Mouse (Mus musculus): ENCODE data around the gene Ddx60. TPM values are rescaled to one million over a fixed set of nuclear protein-coding genes. Genes with fewer than 3 reads are reported as not detected.

Ddx60 gene
- total and polyA plus RNA-seq, 2 experiments from 2014 or later, result 0.47 to 0.80 TPM

DNA sequence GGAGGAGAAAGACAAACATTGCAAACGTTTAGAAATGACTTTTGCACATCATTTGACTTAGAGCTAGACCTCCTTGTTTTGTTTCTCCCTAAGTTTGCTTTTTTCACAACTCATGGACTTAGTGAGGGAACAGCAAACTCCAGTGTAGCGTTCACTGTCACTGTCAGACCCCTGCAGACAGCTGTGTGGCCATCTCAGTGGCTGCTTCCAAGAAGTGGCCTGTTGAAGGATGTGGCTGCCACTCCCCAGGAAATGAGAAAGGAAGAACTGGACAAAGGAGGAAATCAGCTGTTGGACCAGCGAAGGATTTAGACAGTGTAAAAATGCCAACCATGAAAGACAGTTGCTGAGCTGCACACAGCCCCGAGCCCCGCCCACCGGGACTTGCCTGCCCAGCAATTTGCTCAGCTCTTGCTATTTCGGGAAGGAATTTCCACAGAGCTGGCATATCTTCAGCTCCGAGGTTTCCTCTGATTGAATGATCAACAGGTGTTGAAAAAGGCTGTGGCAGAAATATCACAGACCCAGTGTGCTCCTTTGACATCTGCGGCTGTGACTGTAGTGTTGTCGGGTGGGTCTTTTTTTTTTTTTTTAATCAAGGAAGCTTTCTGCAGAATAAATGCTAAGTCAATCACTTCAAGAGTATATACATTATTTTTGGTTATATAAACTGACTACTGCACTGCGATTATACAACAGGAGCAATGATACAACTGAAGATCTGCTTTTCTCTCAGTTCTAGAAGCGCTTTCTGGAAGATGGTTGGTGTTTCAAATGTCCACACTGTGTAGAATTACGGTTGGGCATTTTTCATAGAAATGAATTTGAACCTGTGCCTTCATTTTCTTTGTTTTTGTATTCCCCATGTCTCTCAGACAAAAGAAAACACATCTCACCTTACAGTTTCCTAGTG is 19.3 kb upstream of the Ddx60 start:
- Histone ChIP-seq H3K9me3 (ENCODE audit: low read length) (no peaks in the 10 kb centered on the region), H3K36me3 (ENCODE audit: insufficient read depth, low read length) (no peaks in the 10 kb centered on the region), H3K9ac (replicated peaks; ENCODE audit: low read length) (no peak overlapping the region), H3K4me1 (ENCODE audit: insufficient read depth, low read length) (no peaks in the 10 kb centered on the region), H3K27ac (no peak overlapping the region), H3K27me3 (ENCODE audit: insufficient read depth, low read length) (no peaks in the 10 kb centered on the region), H3K4me2 (ENCODE audit: low read depth, low read length) (no peak overlapping the region), H3K4me3 (ENCODE audit: low read length) (no peak overlapping the region)
- DNase-seq (ENCODE audit: low spot score) (no peak), ATAC-seq (no peak)
- WGBS, result 65% methylated on average over 13 of the region's 13 CpGs
- TF ChIP-seq CTCF (IDR thresholded peaks at IDR 0.05; ENCODE audit: low read depth), result no peak

DNA sequence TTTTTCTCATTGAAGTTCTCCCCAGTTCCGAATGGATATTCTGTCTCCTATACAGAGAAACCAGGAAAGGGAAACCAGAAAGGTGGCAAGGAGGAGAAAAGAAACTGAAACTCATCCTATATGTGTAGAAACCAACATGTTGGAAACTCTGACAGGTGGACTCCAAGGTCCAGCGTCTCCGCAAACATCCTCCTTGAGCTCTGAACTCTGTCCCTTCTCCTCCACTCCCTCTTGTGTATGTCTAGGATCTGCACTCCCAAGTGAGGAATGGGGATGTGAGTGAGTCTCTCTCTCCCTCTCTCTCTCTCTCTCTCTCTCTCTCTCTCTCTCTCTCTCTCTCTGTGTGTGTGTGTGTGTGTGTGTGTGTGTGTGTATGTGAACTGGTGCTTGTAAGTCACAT is 18.6 kb upstream of the Ddx60 start:
- H3K36me3 ChIP-seq (ENCODE audit: insufficient read depth, low read length), result no peaks in the 10 kb centered on the region
- no peak for ATAC-seq
- no peak overlapping the region for H3K27ac ChIP-seq
- WGBS, result 88% methylated on average over 3 of the region's 3 CpGs
- H3K4me2 ChIP-seq (ENCODE audit: low read depth, low read length), result no peak overlapping the region
- H3K4me3 ChIP-seq (ENCODE audit: low read length), result no peak overlapping the region
- H3K27me3 ChIP-seq (ENCODE audit: insufficient read depth, low read length), result no peaks in the 10 kb centered on the region
- no peak for DNase-seq (ENCODE audit: low spot score)
- no peak overlapping the region for H3K9ac ChIP-seq (replicated peaks; ENCODE audit: low read length)
- H3K9me3 ChIP-seq (ENCODE audit: low read length), result no peaks in the 10 kb centered on the region
- H3K4me1 ChIP-seq (ENCODE audit: insufficient read depth, low read length), result no peaks in the 10 kb centered on the region
- no peak for TF ChIP-seq CTCF (IDR thresholded peaks at IDR 0.05; ENCODE audit: low read depth)

DNA sequence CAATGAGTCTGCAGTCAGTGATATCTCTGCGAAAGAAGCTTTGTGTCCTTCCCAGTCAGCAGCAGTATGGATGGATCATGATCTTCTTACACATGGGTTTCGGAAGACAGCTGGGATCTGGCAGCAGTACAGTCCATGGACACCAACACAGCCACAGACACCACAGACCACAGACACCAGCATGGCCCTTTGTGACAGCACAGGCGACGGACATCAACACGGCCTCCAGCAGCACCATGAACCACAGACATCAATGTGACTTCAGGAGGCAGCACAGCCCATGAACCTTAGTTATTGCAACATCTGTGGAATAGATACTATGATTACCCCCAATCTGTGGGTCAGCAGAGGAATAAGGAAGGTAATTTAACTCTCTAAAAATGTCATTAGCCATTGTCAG is 15.1 kb upstream of the Ddx60 start:
- H3K27ac ChIP-seq, result no peak overlapping the region
- no peaks in the 10 kb centered on the region for H3K27me3 ChIP-seq (ENCODE audit: insufficient read depth, low read length)
- no peak overlapping the region for H3K4me2 ChIP-seq (ENCODE audit: low read depth, low read length)
- ATAC-seq (no peak), DNase-seq (ENCODE audit: low spot score) (no peak)
- WGBS, result 95% methylated on average over 5 of the region's 5 CpGs
- no peak overlapping the region for H3K9ac ChIP-seq (replicated peaks; ENCODE audit: low read length)
- no peak overlapping the region for H3K4me3 ChIP-seq (ENCODE audit: low read length)
- H3K9me3 ChIP-seq (ENCODE audit: low read length), result no peaks in the 10 kb centered on the region
- TF ChIP-seq CTCF (IDR thresholded peaks at IDR 0.05; ENCODE audit: low read depth), result no peak
- H3K36me3 ChIP-seq (ENCODE audit: insufficient read depth, low read length), result no peaks in the 10 kb centered on the region
- H3K4me1 ChIP-seq (ENCODE audit: insufficient read depth, low read length), result no peaks in the 10 kb centered on the region

DNA sequence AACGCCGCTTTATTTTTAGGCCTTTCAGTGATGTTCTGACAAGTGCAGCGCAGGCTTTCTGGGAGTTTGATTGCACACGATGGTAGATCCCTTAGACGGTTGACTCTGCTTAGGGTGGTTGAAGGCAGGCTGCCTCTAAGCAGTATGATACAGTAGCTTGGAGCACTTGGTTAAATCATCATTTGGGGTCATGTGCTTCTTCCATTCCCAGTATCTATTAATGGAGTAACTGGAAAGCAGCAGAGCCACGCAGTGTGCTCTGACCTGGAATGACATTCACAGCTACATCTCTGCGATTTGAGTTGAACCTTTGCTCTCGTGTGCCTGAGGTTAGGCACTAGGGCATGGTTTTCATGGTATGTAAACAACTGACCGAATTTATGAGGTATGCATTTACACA is 13.9 kb upstream of the Ddx60 start:
- 85% methylated on average over 9 of the region's 9 CpGs for whole genome bisulfite sequencing
- H3K27ac ChIP-seq, result no peak overlapping the region
- TF ChIP-seq CTCF (IDR thresholded peaks at IDR 0.05; ENCODE audit: low read depth), result no peak
- no peaks in the 10 kb centered on the region for H3K36me3 ChIP-seq (ENCODE audit: insufficient read depth, low read length)
- no peak for DNase-seq (ENCODE audit: low spot score)
- no peak overlapping the region for H3K4me3 ChIP-seq (ENCODE audit: low read length)
- H3K4me2 ChIP-seq (ENCODE audit: low read depth, low read length), result no peak overlapping the region
- H3K4me1 ChIP-seq (ENCODE audit: insufficient read depth, low read length), result no peaks in the 10 kb centered on the region
- H3K9ac ChIP-seq (replicated peaks; ENCODE audit: low read length), result no peak overlapping the region
- no peaks in the 10 kb centered on the region for H3K9me3 ChIP-seq (ENCODE audit: low read length)
- no peak for ATAC-seq
- H3K27me3 ChIP-seq (ENCODE audit: insufficient read depth, low read length), result no peaks in the 10 kb centered on the region

DNA sequence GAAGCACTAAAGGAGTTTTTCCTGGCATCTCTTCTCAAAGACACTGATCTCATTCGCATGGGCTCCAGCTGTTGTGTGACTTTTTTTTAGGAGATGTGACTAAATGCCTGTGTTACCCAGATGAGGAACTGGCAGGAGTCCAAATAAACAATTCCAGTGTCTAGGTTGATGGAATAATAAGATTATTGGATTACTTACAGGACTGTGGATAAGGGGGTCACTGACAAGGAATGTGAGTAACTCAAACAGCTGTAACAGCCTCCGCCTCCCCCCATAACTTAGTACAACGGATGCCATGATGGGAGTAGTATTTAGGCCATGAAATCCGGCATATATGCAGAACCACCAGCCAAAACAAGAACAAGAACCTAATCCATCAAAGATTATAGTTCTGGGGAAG is 10.6 kb upstream of the Ddx60 start:
- H3K9me3 ChIP-seq (ENCODE audit: low read length), result no peaks in the 10 kb centered on the region
- no peaks in the 10 kb centered on the region for H3K36me3 ChIP-seq (ENCODE audit: insufficient read depth, low read length)
- H3K27ac ChIP-seq, result no peak overlapping the region
- H3K9ac ChIP-seq (replicated peaks; ENCODE audit: low read length), result no peak overlapping the region
- DNase-seq (ENCODE audit: low spot score), result no peak
- TF ChIP-seq CTCF (IDR thresholded peaks at IDR 0.05; ENCODE audit: low read depth), result no peak
- H3K27me3 ChIP-seq (ENCODE audit: insufficient read depth, low read length), result no peaks in the 10 kb centered on the region
- no peaks in the 10 kb centered on the region for H3K4me1 ChIP-seq (ENCODE audit: insufficient read depth, low read length)
- no peak for ATAC-seq
- WGBS, result 75% methylated on average over 4 of the region's 4 CpGs
- H3K4me3 ChIP-seq (ENCODE audit: low read length), result no peak overlapping the region
- no peak overlapping the region for H3K4me2 ChIP-seq (ENCODE audit: low read depth, low read length)

DNA sequence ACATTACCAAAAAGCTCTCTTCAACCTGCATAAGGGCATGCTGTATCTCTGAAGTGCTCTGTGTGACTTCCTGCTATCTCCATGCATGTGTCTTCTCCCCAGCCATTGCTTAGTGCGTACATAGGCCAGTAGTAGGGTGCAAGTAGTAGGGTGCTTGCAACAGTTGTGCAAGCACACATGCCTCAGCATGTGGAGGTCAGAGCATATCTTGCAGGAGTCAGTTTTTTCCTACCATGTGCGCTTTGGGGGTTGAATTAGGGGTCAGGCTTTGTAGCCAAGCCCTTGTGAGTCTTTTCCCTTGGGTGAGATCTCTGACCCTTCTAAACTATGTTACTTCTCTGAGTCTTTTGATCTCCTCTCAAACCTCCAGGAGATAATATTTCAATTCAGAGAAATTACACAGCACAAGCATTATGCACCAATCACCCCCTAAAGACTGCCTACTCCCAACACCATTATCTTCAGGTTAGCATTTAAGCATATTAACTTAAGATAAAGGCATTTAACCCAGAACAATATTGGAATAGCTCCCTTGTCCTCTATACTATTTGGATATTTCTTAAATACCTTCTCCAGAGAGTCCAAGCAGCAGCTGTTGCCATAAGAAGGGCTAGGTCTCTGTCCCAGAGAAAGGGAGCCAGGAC is 8.6 kb upstream of the Ddx60 start:
- Histone ChIP-seq H3K4me1 (ENCODE audit: insufficient read depth, low read length) (no peaks in the 10 kb centered on the region), H3K36me3 (ENCODE audit: insufficient read depth, low read length) (no peaks in the 10 kb centered on the region), H3K4me2 (ENCODE audit: low read depth, low read length) (no peak overlapping the region), H3K27me3 (ENCODE audit: insufficient read depth, low read length) (no peaks in the 10 kb centered on the region), H3K4me3 (ENCODE audit: low read length) (no peak overlapping the region), H3K27ac (no peak overlapping the region), H3K9ac (replicated peaks; ENCODE audit: low read length) (no peak overlapping the region), H3K9me3 (ENCODE audit: low read length) (no peaks in the 10 kb centered on the region)
- no peak for TF ChIP-seq CTCF (IDR thresholded peaks at IDR 0.05; ENCODE audit: low read depth)
- DNase-seq (ENCODE audit: low spot score), result no peak
- no peak for ATAC-seq
- 92% methylated on average over 2 of the region's 2 CpGs for WGBS

DNA sequence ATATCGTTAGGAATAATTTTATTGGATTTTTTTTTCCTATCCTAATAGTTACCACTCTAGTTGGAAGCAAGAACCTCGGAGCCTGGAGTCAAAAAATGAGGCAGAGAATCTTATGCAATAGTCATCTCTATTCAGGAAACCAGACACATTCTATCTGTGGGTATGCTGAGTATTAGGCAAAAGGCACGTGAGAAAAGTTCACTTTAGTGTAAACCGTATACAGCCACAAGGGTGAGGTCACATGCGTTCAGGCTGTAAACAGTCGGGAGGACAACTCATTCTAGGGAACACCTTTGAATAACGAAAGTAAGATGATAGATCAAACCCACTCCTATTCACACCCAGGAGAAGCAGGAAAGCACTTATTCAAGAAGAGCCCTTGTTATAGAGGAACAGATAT is 7.5 kb upstream of the Ddx60 start:
- Histone ChIP-seq H3K4me2 (ENCODE audit: low read depth, low read length) (no peak overlapping the region), H3K4me3 (ENCODE audit: low read length) (no peak overlapping the region), H3K27me3 (ENCODE audit: insufficient read depth, low read length) (no peaks in the 10 kb centered on the region), H3K27ac (no peak overlapping the region), H3K36me3 (ENCODE audit: insufficient read depth, low read length) (no peaks in the 10 kb centered on the region), H3K9ac (replicated peaks; ENCODE audit: low read length) (no peak overlapping the region), H3K9me3 (ENCODE audit: low read length) (no peaks in the 10 kb centered on the region), H3K4me1 (ENCODE audit: insufficient read depth, low read length) (no peaks in the 10 kb centered on the region)
- ATAC-seq (no peak), DNase-seq (ENCODE audit: low spot score) (no peak)
- 81% methylated on average over 7 of the region's 7 CpGs for WGBS
- TF ChIP-seq CTCF (IDR thresholded peaks at IDR 0.05; ENCODE audit: low read depth), result no peak

Measured in hindbrain, postnatal 0 days (tissue).